Mouse (Mus musculus) left cerebral cortex, postnatal 25 days (tissue): Measurements from ENCODE around the gene Eml4. TPM values are rescaled to one million over a fixed set of nuclear protein-coding genes. Genes with fewer than 3 reads are reported as not detected.

Source experiments
- DNase-seq, 2 experiments: peaks; one replicate each; pipeline ENCODE4 v3.0.0; 2022; ENCODE audit warnings: low spot score in 2 of 2, mixed read lengths in 1 of 2
- intact Hi-C: fragments of 180-260 bp; cut with DNase I; formaldehyde crosslinking; loops from one replicate; pipeline ENCODE4 v1.15.1; 2025
- total RNA-seq, 2 experiments: library from RNA; stranded (reverse); gene quantifications; 2 replicates each; pipeline ENCODE4 v1.2.3; 2021

Eml4 gene
- total RNA-seq, 2 experiments from 2014 or later = 24.1 to 25.1 TPM

DNA sequence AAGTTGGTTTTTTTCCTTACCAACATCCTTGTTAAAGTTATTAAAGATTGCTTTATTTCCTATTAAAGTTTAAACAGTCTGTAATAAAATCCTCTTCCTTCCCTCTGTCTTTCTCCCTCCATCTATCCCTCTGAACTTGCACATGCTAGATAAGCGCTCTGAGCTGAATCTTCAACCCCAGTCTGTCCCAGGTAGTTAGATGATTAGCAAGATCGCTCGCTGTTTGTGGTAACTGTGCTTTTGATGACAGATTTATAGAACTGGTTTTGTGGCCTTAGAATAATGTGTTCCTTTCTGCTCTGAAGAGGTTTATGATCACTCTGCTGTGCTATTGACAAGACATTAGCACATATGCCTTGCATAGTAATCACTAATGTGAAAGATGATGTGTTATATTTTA is 25.1 kb downstream of the Eml4 start:
- no peak for DNase-seq

DNA sequence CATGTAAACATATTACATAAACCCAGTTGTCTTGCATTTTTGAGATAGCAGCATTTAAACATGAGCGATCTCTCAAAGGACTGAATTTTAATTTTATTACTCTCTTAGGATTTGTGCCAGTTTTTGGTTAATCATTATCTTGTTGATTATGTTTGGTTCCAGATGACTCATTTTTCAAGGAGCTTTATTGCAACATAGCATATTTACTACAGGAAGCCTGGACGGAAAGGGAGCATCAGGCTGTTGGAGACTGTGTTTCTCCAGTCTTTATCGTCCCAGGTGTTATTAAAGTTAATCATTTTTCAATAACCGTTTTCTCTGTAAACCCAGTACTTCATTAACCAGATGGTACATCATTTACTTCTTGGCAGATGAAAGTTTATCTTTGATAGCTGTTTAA is 26.1 kb downstream of the Eml4 start:
- intact Hi-C loops = no loop called here
- no peak for DNase-seq

More for the DNA sequence above, 25.1 kb downstream of the Eml4 start:
- intact Hi-C loops = no loop called here

DNA sequence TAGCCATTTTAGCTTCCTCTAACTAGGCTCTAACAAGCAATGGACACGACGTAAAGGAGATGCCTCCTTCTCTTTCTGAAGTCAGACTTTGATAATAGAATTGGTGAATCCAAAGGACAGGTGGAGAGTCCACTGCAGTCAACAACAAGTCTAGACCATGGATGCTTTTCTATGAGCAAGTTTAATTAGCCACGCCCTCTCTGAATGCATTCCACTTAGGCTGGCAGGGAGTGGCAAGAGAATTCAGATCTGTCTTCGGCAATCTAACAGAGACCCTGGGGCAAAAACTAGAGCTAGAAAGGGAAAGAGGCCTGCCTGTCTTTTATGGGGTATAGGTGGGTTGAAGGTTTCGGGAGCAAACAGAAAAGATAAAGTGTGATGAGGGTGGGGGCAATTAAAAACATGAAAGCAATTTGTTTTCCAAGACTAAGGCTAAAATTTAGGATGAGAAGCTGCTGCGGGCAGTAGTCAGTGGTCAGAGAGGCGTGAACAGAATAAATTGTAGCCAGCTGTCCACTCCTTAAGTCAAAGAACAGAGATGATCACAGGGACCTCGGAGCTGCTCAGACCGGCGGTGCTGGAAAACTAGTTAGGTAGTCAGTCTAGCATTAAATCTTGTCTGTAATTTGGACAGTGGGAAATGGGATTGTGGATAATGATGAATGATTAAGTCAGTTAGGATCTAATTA is 27.2 kb downstream of the Eml4 start:
- intact Hi-C loops = no loop called here
- DNase-seq = no peak

DNA sequence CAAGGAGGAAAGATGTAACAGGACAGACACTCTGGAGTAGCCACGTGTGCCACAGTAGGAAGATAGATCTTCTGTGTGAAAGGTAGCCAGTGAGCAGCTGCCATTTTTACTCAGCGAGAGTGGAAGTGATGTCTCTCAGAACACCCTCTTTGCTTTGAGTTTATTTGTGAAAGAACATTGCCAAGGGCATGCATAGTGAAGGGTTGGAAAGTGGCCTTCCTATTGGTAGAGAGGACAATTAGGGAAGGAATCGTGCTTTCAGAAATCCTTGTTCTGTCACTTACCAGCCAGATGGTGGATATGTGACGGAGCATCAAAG is 27.7 kb downstream of the Eml4 start:
- intact Hi-C loops = no loop called here
- DNase-seq = no peak

DNA sequence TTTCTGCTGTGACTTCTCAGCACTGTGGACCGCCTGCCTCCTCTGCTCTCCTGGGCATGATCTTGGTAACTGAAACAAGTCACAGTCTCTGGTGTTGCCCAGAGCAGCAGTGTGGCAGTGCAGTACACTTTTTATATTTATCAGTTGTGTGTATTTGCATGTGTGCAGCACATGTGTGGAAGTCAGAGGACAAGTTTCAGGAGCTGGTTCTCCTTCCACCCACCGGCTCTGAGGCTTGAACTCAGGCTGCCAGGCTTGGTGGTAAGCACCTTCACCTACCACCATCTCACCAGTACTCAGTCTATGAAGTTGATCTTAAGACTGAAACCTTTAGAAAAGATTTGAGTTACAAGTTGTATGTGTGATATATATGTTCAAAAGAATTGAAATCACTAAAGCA is 28.6 kb downstream of the Eml4 start:
- intact Hi-C loops = no loop called here
- no peak for DNase-seq

- intact Hi-C loops = no loop called here
- DNase-seq = no peak
Measured at GRCm38 (mm10) chr17:83379791-83380190, 29.1 kb downstream of the Eml4 start.

- no peak for DNase-seq
- intact Hi-C loops = no loop called here
Measured at GRCm38 (mm10) chr17:83382752-83383151, 32.0 kb downstream of the Eml4 start.

DNA sequence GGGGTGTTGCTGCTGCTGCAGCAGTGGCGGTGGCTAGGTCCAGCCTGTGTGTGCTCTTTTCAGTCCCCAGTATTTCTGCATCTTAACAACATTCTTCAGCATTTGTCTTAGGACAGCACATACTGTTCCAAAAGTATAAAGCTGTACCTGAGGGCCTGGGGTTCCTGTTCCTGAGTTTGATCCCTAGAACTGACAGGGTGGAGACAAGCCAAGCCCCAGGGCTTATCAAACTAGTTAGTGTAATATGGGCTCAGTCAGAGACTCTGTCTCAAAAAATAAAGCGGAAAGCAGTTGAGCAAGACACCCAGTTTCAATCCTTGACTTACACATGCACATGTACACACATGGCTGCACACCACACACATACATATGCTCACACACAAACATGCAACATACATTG is 34.2 kb downstream of the Eml4 start:
- DNase-seq = no peak
- intact Hi-C loops = no loop called here

- intact Hi-C loops = no loop called here
- DNase-seq = no peak
Measured at GRCm38 (mm10) chr17:83387161-83387560, 36.4 kb downstream of the Eml4 start.

GRCm38 (mm10) chr17:83394013-83394412 is 43.3 kb downstream of the Eml4 start:
- no peak for DNase-seq
- intact Hi-C loops = no loop called here

DNA sequence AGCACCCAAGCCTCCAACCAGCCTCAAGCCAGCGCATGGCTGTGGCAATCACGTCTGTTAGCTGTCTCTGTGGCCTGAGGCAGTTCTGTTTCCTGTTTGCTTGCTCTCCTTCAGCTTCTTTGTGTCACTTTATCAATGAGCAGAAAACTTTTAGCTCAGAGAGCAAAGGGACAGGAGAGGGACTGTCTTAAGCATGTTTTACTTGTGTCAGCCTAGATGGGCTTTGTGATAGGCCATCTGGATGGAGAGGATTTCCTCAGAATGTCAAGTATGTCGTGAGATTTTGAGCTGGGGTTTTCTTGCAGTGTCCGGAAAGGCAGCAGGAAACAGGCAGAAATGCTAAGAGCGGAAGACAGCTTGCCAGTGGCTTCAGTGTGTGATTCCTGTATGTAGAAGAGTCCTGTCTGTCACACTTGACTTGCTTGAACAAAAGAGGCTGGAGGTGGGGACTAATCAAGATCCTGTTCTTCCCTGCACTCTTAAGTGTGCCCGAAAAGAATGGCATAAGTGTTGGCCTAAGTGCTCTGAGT is 46.9 kb downstream of the Eml4 start:
- intact Hi-C loops = no loop called here
- DNase-seq = no peak

DNA sequence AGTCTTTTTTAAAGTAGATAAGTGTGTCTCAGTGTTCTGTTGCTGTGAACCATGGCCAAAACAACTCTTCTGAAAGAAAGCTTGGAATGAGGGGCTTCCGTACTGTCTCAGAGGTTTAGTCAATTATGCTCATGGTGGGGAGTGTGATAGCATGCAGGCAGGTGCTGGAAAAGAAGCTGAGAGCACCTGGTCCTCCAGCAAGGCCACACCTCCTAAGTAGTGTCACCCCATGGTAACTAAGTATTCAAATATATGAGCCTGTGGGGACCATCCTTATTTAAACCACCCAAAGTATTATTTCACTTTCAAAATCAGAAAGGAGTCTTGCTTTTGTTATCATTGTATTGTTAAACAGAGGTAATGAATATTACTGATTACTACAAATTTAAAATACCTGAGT is 48.0 kb downstream of the Eml4 start:
- intact Hi-C loops = no loop called here
- DNase-seq = no peak

DNA sequence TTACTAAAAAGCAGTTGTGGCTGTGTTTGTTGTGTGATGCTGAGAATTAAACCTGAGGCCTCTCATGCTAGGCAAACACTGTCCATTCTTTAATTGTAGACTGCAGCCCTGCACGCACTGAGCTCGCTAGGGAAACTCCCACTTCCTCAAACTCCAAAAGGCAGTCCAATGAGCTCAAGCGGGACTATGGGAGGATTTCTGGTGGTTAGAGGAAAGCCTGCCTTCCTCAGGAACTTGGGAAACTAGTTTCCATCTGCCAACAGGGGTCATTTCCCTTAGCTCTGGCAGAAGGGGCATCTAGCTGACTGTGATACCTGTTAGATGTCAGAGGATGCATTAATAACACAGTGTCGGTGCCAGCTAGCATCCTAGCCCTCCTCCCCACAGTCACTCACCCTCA is 79.9 kb downstream of the Eml4 start:
- intact Hi-C loops = no loop called here
- no peak for DNase-seq

GRCm38 (mm10) chr17:83443406-83443805 is 92.7 kb downstream of the Eml4 start:
- no peak for DNase-seq

DNA sequence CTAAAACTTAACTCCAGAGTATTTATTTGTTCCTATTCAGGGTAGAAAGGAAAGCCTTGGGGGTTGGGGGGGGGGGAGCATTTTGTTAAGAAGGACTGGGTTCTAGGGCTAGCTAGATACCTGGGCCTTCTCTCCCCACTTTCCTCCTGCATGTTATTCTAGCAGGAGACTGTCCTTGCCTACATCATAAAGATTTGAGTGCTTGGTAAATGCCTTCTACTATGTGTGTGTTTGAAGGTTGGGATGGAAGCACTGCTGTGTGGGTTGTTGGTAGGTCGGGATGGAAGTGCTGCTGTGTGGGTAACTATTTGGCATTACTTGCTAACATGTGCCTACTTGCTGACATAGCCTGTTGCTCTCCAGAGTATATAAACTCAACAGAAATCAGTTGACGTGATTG is 98.9 kb downstream of the Eml4 start:
- intact Hi-C loops = no loop called here

More at GRCm38 (mm10) chr17:83443406-83443805, 92.7 kb downstream of the Eml4 start:
- intact Hi-C loops = loop anchor here (5.0 kb wide), 1 partner anchor 171 kb away; no protein-coding TSS in a partner anchor

DNA sequence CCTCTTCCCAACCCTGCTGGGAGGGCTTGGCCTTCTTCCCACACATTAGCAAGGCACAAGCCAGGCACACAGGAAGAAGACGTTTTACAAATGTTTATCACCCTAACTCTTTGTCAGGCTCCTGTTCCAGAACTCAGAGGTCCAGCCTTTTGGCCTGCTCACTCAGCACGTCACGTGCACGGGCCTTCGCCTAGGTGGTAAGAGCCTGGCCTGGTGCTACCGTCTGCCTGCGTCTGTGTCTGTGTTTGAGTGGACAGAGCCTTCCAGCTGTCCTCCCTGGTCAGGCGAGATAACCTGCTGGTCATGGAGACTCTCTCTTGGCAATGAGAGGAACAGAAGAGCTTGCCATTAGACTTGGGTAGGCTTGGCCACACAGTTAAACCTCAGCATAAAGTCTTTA is 100.6 kb downstream of the Eml4 start:
- intact Hi-C loops = loop anchor here (5.0 to 10.0 kb wide), 2 partner anchors 94 to 427 kb away; no protein-coding TSS in a partner anchor

More for the DNA sequence above, 98.9 kb downstream of the Eml4 start:
- DNase-seq = peak in 1 of 2 experiments; percentile 19

DNA sequence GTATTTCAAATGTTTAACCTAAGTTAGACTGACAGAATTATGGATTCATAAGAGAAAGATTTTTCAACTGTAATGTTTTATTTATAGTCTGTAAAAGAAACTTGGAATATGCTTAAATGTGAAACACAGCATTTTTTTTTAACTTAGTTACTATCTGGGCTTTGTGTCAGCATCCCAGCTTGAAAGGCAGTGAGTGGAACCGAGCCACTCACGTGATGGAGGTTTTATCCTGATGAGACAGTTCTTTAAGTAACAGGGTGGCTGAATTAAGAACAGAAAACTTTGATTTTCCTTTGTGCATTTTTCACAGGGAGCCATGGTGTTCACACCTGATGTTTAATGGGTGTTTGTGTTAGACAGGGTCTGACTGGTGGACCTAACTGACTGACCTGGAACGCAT is 101.1 kb downstream of the Eml4 start:
- peak in 1 of 2 experiments; percentile 15 for DNase-seq
- intact Hi-C loops = loop anchor here (5.0 to 10.0 kb wide), 2 partner anchors 94 to 427 kb away; no protein-coding TSS in a partner anchor

More for the DNA sequence above, 100.6 kb downstream of the Eml4 start:
- DNase-seq = no peak

DNA sequence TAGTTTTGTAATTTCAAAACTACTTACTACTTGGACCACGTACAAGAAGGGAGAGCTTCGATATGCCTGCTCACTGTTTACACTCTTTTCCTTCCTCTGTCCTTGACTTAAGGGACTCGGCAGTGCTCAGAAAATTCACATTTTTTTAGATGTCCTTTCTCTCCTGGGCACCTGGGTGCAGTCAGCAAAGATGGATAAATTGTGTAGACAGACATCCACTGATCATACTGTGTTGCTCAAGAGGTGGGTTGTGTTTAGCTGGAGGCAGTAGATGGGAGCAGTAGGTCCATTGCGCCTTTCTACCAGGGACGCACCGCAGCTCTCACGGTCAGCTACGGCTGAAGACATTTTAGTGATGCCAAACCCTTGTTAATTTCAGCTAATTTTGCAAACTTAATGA is 101.7 kb downstream of the Eml4 start:
- intact Hi-C loops = loop anchor here (5.0 to 10.0 kb wide), 2 partner anchors 95 to 428 kb away; no protein-coding TSS in a partner anchor

GRCm38 (mm10) chr17:83453587-83453986 is 102.9 kb downstream of the Eml4 start:
- no peak for DNase-seq
- intact Hi-C loops = loop anchor here (5.0 to 10.0 kb wide), 2 partner anchors 96 to 429 kb away; no protein-coding TSS in a partner anchor

More for the DNA sequence above, 101.7 kb downstream of the Eml4 start:
- DNase-seq = no peak

DNA sequence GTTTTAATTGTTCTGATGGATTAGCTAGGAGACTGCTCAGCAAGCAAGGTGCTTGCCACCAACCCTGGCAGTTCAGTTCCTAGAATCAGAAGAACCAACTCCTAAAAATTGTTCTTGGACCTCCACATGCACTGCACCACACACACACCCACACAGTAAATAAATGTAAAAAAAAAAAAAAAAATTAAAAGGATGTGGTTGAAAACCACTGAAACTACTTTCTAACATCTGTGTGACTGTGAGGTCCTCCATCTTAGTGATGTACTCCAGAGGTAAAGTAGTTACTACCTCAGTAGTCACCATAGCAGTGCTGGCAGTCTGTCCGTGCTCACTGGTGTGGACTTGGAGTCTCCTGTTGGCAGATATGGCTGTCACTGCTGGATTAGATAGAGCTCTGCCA is 106.5 kb downstream of the Eml4 start:
- intact Hi-C loops = loop anchor here (10.0 kb wide), 1 partner anchor 432 kb away; no protein-coding TSS in a partner anchor
- no peak for DNase-seq

DNA sequence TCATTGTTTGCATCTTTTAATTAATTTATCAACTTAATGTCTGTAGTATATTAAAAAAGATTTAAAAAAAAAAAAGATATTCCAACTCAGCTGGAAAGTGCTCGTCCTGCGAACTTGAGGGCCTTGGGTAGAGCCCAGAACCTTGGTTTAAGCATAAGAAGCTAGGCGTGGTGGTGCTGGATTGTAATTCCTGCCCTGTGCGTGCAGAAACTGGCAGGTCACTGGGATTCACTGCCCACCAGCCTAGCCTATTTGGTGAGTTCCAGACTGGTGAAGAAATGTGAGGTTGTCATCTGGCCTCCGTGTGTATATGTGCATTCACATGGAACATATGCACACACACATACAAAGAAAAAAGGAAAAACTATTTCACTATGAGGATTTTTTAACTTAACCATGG is 115.2 kb downstream of the Eml4 start:
- intact Hi-C loops = no loop called here
- DNase-seq = no peak
